Mouse (Mus musculus): ENCODE data around the gene Alad.
"Not testable (repeated sequence)": the region's sequence is repeated elsewhere in the genome, so short reads cannot be mapped to it uniquely, and the experiment has no call there.

Alad gene

GRCm38 (mm10) chr4:62486162-62486696 is 33.5 kb downstream of the Alad start:
- DNase-seq (ENCODE audit: low read depth in 2 of 2, low spot score in 2 of 2) = no peak

GRCm38 (mm10) chr4:62485450-62486161 is 34.1 kb downstream of the Alad start:
- DNase-seq (ENCODE audit: low read depth in 2 of 2, low spot score in 2 of 2) = no peak

DNA sequence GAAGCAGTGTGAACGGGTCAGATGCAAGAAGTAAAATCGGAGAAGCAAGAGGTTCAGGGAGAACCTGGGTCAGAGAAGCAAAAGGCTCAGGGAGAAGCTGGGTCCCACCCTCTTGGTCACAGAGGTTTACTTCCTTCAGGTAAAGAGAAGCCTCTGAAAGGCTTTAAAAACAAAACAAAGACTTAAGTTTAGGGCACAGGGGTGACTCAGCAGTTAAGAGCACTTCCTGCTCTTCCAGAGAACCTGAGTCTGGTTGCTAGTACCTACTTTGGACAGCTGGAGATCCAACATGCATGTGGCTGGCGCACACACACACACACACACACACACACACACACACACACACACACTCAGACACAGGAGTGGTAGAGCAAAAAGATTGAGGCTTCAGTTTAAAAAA is 34.8 kb downstream of the Alad start:
- no peak for DNase-seq (ENCODE audit: low read depth in 2 of 2, low spot score in 2 of 2)

DNA sequence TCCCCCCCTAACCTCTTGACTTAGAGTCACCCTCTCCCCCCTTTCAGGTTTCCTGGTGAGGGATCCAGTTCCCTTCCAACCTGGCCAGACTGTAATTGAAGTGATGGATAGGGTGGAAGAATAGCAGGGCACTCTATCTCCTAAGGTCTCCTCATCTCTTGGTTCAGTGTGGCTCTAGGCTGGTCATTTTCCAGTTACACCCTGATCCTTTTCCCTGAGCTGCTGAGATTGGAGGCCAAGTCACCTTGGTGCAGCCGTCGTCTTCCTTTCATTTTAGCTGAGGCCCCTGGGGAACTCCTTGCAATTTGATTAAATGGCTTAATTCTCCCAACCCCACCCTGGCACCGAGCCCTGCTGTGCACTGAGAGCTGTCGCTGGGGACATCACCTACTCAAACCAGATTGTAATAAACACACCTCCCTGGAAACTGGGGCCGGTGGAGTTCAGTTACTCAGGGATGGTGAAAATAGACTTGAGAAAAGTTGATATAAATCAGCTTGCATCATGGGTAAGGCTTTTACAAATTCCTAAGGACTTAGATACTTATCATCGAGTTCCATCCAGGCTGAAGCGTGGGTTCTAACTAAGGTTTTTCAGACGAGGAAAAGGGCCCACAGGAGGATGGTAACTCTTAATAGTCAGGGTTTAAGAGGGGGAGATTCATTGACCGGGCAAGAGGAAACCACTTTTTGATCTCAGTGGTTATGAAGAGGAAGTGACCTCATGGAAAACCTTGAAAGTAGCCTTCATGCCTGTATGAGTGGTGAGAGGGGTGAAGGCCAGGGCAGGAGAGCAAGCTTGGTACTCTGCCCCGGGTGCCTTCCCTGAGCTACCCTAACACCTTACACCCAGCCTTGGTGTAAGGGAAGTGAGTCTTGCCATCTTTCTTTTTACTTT is 38.8 kb downstream of the Alad start:
- DNase-seq (ENCODE audit: low read depth in 2 of 2, low spot score in 2 of 2) = no peak

DNA sequence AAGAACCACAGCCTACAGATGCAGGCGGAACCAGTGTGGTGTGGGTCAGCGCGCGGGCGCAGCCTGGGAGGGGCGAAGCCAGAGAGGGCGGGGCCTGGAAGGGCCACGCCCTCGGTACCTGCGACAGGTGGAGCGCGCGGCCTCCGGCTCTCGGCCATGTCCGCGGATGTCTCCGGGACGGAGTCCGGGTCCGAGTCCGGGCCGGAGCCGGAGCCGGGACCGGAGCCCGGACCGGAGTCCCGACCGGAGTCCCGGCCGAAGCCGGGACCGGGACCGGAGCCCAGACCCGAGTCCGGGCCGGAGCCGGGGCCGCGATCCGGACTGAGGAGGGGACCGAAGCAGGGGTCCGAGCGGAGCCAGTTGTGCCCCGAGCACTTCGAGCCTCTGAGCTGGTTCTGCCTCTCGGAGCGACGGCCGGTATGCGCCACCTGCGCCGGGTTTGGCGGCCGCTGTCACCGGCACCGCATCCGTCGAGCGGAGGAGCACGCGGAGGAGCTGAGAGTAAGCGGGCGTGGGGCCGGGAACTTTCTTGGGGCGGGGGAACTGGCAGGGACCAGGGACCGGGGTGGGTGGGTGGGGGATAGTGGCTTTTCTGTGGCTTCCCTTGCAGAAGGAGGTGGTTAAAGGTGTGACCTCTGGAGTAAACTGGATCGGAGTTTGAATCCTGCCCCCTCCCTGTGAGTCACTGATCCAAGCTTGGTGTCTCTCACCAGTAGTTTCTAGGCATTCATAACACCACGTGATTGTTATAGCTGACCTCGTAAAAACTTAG is 39.6 kb downstream of the Alad start, which contains the start of gene Bspry:
Bspry (plus strand) TSS at position 117 of the 772 bp plus-strand sequence.
- peak in 1 of 2 experiments; percentile 29 for DNase-seq (ENCODE audit: low read depth in 2 of 2, low spot score in 2 of 2)

DNA sequence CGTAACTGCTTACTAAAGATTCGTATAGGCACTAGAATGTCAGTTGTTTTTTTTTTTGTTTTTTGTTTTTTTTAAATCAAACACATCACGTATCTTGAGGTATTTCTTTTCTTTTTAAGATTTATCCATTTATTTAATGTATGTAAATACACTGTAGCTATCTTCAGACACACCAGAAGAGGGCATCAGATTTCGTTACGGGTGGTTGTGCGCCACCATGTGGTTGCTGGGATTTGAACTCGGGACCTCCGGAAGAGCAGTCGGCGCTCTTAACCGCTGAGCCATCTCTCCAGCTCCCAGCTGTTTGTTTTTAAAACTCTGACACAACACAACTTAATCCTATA is 40.2 kb downstream of the Alad start:
- DNase-seq (ENCODE audit: low read depth in 2 of 2, low spot score in 2 of 2) = not testable (repeated sequence)

- no peak for DNase-seq (ENCODE audit: low read depth in 2 of 2, low spot score in 2 of 2)
These were observed 42.0 kb downstream of the Alad start for GRCm38 (mm10) chr4:62477542-62478244.

GRCm38 (mm10) chr4:62475793-62476192 is 43.9 kb downstream of the Alad start:
- peak; percentile 23 to 35 for DNase-seq (ENCODE audit: low read depth in 2 of 2, low spot score in 2 of 2)

- DNase-seq (ENCODE audit: low read depth in 2 of 2, low spot score in 2 of 2) = no peak
These were observed 44.6 kb downstream of the Alad start for GRCm38 (mm10) chr4:62475131-62475530.

GRCm38 (mm10) chr4:62472071-62472470 is 47.6 kb downstream of the Alad start:
- DNase-seq (ENCODE audit: low read depth in 2 of 2, low spot score in 2 of 2) = no peak

DNA sequence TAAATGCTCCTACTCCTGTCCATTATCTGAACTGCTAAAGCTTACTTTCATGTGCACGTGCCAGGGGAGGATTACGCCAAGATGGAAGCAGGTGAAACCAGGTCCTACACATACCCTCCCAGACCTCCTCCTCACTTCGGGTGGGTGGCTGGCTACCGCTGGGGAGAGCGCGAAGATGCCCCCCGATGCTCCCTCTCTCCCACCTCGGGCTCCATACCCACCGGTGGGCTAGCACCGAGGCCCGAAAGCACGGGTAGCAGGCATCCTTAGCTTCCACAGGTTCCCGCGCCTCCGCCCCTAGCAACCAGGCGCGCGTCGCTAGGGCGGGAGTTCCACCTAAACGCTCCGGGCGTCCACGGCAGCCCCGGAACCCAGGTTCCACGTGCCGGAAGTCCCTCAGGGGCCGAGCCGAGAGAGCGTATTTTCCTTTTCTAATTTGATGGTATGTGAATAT is 49.1 kb downstream of the Alad start, which contains the start of gene Wdr31:
Wdr31 (minus strand) TSS at position 299 of the 454 bp plus-strand sequence.
- peak; percentile 72 to 78 for DNase-seq (ENCODE audit: low read depth in 2 of 2, low spot score in 2 of 2)

DNA sequence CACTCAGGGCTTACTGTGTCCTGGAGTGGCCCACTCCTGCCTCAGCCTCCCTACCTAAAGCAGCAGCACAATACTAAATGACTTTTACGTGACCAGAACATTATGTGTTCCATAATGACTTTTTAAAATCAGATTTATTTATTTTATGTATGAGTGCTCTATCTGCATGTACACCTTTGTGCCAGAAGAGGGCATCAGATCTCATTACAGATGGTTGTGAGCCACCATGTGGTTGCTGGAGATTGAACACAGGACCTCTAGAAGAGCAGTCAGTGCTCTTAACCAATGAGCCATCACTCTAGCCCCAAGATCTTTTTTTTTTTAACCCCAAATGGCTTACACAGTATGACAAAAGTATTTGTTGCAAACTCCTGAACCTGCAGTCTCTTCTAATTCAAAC is 51.6 kb downstream of the Alad start:
- no peak for DNase-seq (ENCODE audit: low read depth in 2 of 2, low spot score in 2 of 2)

- DNase-seq (ENCODE audit: low read depth in 2 of 2, low spot score in 2 of 2) = no peak
These were observed 56.6 kb downstream of the Alad start for GRCm38 (mm10) chr4:62463124-62463523.

GRCm38 (mm10) chr4:62460348-62460747 is 59.4 kb downstream of the Alad start:
- no peak for DNase-seq (ENCODE audit: low read depth in 2 of 2, low spot score in 2 of 2)
